Mouse (Mus musculus) olfactory bulb, adult 2 months (tissue): Measurements from ENCODE around the gene Tmcc2.

Experiments
- CTCF ChIP-seq: fragments of 200-500 bp; IDR thresholded peaks from 2 replicates; pipeline ENCODE4 v1.5.1; 2012; ENCODE audit warnings: low read depth, mild to moderate bottlenecking, low read length, moderate library complexity; ENCODE audit not compliant: insufficient read depth
- POLR2A ChIP-seq: fragments of 200-500 bp; IDR thresholded peaks from 2 replicates; pipeline ENCODE4 v1.6.1; 2012; ENCODE audit warnings: mild to moderate bottlenecking, low read depth, low read length, moderate library complexity; ENCODE audit not compliant: insufficient read depth

- TF ChIP-seq CTCF (no peak), POLR2A (no peak)
Observed at GRCm38 (mm10) chr1:132374873-132375244, 16.2 kb downstream of the Tmcc2 start.
